Mouse (Mus musculus) neural tube, embryonic 15.5 days (tissue): ENCODE data around the gene Nuak1. TPM values are rescaled to one million over a fixed set of nuclear protein-coding genes. Genes with fewer than 3 reads are reported as not detected.

Experiments
- ATAC-seq: fragments of 200-750 bp; cut with Nextera tagmentation; 2 replicates; pipeline ENCODE4 v1.8.0; 2017; ENCODE audit warnings: mild to moderate bottlenecking, moderate TSS enrichment, moderate library complexity; ENCODE audit not compliant: low FRiP score
- H3K27ac ChIP-seq: fragments of 300-500 bp; sonication (generic); replicated peaks from 2 replicates; pipeline ENCODE4 v1.5.1; 2015; ENCODE audit warnings: mild to moderate bottlenecking, inconsistent platforms
- H3K27me3 ChIP-seq: fragments of 300-500 bp; sonication (generic); replicated peaks from 2 replicates; pipeline ENCODE4 v1.6.1; 2015; ENCODE audit warnings: inconsistent platforms
- H3K36me3 ChIP-seq: fragments of 300-500 bp; sonication (generic); 2 replicates; pipeline ENCODE4 v1.6.1; 2015; ENCODE audit warnings: inconsistent platforms
- H3K4me1 ChIP-seq: fragments of 300-500 bp; sonication (generic); 2 replicates; pipeline ENCODE4 v1.6.1; 2015; ENCODE audit warnings: inconsistent platforms
- H3K4me2 ChIP-seq: fragments of 300-500 bp; sonication (generic); 2 replicates; pipeline ENCODE4 v1.6.1; 2015; ENCODE audit warnings: inconsistent platforms, mild to moderate bottlenecking, moderate library complexity
- H3K4me3 ChIP-seq: fragments of 300-500 bp; sonication (generic); replicated peaks from 2 replicates; pipeline ENCODE4 v1.5.1; 2015; ENCODE audit warnings: mild to moderate bottlenecking, inconsistent platforms
- H3K9ac ChIP-seq: fragments of 300-500 bp; sonication (generic); replicated peaks from 2 replicates; pipeline ENCODE4 v1.6.1; 2015; ENCODE audit warnings: mild to moderate bottlenecking, inconsistent platforms
- H3K9me3 ChIP-seq: fragments of 300-500 bp; sonication (generic); replicated peaks from 2 replicates; pipeline ENCODE4 v1.6.1; 2016; ENCODE audit warnings: inconsistent platforms
- WGBS: fragments of 180-500 bp; shearing (Covaris S2); methylation state at CpG from one replicate; pipeline ENCODE4 v1.1.7; 2015; ENCODE audit warnings: mixed read lengths; 5-methylcytosine and 5-hydroxymethylcytosine counted together
- polyA plus RNA-seq: library from polyadenylated mRNA; unstranded; fragments of >200 nt; fragmentation: Nextera tagmentation; extraction: Ambion mirVana; gene quantifications from 2 replicates; pipeline ENCODE4 v1.2.1, GENCODE M21; 2015

Gene Nuak1
- polyA plus RNA-seq, 1 experiment from 2014 or later: 4.8 TPM

DNA sequence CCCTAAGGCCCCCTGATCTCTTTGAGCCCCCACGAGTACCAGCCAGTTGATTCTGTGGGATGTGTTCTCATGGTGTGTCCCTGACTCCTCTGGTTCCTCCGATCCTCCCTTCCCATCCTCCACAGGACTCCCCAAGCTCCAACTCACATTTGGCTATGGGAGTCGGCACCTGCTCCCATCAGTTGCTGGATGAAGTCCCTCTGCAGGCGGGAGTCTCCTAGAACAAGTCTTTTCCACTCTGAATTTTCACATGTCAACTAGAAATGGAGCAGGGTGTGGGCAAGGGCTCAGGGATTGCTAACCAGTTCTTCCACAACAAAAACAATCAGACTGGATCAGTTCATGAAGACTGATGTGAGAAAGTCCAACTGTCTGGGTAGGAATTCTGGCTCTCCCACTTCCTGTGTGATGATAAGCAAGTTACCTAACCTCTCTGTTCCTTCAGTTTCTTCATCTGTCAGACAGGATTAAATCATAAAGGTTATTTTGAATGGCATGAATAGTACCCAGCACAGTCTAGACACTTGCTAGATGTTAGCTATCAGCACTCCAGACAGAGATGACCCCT lies 36.7 kb upstream of the Nuak1 start:
- H3K4me2 ChIP-seq: no peak overlapping the region
- no peak overlapping the region for H3K9ac ChIP-seq
- H3K27me3 ChIP-seq: no peaks in the 10 kb centered on the region
- no peak overlapping the region for H3K27ac ChIP-seq
- H3K9me3 ChIP-seq: no peaks in the 10 kb centered on the region
- H3K4me1 ChIP-seq: peaks cover 2% of the 10 kb centered on the region; the same call in 1 of the 2 replicates
- no peak for ATAC-seq
- H3K4me3 ChIP-seq: no peak overlapping the region
- 45% methylated on average over 4 of the region's 4 CpGs for WGBS
- H3K36me3 ChIP-seq: no peaks in the 10 kb centered on the region

DNA sequence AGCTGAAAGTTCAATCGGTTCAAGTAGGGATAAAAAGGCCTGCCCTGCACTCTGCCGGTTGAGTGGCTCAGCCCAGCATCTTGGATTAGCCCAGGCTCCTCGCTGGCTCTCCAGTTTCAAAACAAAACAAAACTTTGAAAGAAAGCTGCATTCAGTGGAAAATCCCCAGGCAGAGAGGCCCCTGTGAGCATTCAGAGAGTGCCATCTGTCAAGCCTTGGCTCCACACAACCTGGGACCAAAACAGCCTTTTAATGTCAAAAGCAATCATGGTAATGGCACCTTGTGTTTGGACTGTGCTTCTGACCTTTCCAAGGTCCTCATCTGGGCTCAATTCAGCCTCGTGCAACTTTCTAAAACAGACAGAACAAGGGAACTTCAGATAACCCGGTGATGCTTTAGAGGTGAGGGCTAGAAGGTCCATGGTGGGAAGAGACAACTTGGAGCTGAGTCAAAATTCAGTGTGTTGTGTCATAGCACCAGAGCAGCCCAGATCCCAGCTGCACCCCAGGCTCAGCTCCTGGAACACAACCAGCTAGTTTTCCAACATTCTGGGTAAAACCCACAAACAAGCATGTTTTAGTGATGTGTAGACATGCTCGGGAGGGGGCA lies 27.3 kb upstream of the Nuak1 start:
- Histone ChIP-seq H3K4me1 (no peaks in the 10 kb centered on the region), H3K27me3 (no peaks in the 10 kb centered on the region), H3K4me3 (no peak overlapping the region), H3K9me3 (no peaks in the 10 kb centered on the region), H3K9ac (no peak overlapping the region), H3K4me2 (no peak overlapping the region), H3K27ac (no peak overlapping the region), H3K36me3 (no peaks in the 10 kb centered on the region)
- 47% methylated on average over 6 of the region's 6 CpGs for WGBS
- no peak for ATAC-seq

DNA sequence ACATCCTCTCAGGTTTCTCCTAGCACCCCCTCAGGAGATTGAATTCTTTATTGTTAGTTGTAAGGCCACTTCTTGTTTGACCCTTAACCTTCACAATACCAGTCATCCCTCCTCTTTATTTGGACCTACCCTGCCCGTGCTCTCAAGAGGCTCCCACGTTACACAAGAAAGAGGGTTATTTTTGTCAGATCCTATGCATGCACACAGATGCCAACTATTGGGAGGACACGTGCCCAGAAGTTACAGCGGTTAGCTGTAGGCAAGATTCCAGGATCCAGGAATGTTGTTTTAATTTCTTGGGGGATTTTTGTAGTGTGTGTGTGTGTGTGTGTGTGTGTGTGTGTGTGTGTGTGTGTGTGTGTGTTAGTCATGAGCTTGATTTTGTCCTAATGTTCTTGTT lies 25.1 kb upstream of the Nuak1 start:
- no peak overlapping the region for H3K4me2 ChIP-seq
- H3K4me3 ChIP-seq: no peak overlapping the region
- no peak for ATAC-seq
- no peaks in the 10 kb centered on the region for H3K36me3 ChIP-seq
- H3K27ac ChIP-seq: no peak overlapping the region
- no peak overlapping the region for H3K9ac ChIP-seq
- no peaks in the 10 kb centered on the region for H3K27me3 ChIP-seq
- H3K9me3 ChIP-seq: no peaks in the 10 kb centered on the region
- no peaks in the 10 kb centered on the region for H3K4me1 ChIP-seq
- WGBS: 66% methylated on average over 4 of the region's 4 CpGs

DNA sequence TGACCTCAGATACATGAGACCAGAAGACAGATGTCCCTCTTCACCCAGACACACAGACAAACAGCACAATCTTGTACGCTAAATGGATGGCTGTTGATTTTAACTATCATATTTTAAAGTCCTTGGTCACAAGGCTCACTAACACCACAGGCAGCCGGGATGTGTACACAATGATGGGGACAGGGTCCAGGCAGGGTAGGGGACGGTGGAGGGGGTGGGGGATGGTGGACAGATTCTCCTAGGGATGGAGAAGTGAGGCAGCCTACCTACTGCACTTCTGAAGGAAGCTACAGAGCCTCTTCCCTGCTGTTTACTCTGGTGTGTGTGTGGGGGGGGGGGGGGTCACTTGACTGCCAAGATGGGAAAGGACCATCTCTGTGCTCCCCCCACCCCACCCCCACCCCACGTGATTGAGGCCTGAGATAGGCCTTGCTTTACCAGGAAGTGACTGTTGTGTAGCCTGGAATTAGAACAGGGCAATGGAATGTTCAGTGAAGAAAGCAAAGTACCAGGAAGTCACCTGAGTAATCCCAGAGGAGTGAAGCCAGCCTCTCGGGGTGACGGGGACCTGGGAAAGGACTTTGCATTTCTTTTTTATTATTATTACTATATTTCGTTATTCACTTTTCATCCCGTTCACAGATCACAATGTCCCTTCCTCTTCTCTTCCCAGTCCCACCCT lies 20.2 kb upstream of the Nuak1 start:
- Histone ChIP-seq H3K4me2 (no peak overlapping the region), H3K27me3 (no peaks in the 10 kb centered on the region), H3K4me1 (no peaks in the 10 kb centered on the region), H3K27ac (no peak overlapping the region), H3K9ac (no peak overlapping the region), H3K9me3 (no peaks in the 10 kb centered on the region), H3K36me3 (no peaks in the 10 kb centered on the region), H3K4me3 (no peak overlapping the region)
- no peak for ATAC-seq
- 82% methylated on average over 8 of the region's 8 CpGs for WGBS

DNA sequence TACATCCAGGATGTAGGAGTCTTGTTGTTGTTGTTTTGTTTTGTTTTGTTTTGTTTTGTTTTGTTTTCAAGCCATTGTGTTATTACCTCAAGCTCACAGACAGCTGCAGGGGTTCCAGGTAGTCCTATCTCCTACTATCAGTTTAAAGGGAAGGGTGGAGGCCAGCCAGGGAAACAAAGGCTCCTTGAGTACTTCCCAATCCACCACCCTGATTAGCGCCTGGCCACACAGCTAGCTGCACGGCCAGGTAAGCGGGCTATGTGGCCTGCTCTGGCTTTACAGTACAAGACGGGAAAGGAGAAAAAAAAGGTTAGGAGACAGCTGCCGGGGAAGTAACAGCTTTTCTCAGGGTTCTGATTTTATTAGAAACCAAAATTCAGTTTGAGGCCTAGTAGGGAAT lies 17.7 kb upstream of the Nuak1 start:
- Histone ChIP-seq H3K9ac (no peak overlapping the region), H3K36me3 (no peaks in the 10 kb centered on the region), H3K4me3 (no peak overlapping the region), H3K4me2 (no peak overlapping the region), H3K9me3 (no peaks in the 10 kb centered on the region), H3K27me3 (no peaks in the 10 kb centered on the region), H3K27ac (no peak overlapping the region), H3K4me1 (no peaks in the 10 kb centered on the region)
- no peak for ATAC-seq
- WGBS: 91% methylated on average over 5 of the region's 5 CpGs

DNA sequence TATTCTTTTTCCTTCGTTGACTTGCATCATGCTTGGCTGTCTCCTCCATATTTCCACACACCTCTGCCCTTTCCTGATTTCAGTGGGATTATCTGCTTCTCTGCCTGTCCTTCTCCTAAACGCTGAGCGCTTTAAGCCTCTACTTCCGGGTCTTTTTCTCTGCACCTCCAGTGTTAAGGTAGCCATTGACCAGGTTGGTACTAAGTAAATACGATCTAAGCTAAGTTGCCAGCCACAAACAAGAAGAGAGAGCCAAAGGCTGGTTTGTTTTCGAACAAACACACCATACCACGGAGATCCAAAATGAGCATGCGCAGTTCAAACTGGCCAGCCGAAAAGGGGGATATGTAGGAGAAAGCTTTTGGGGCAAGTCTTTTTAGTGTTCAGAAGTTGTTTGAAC lies 17.1 kb upstream of the Nuak1 start:
- WGBS: 93% methylated on average over 9 of the region's 9 CpGs
- no peaks in the 10 kb centered on the region for H3K4me1 ChIP-seq
- no peaks in the 10 kb centered on the region for H3K36me3 ChIP-seq
- H3K9ac ChIP-seq: no peak overlapping the region
- H3K9me3 ChIP-seq: no peaks in the 10 kb centered on the region
- H3K27ac ChIP-seq: no peak overlapping the region
- no peaks in the 10 kb centered on the region for H3K27me3 ChIP-seq
- no peak overlapping the region for H3K4me3 ChIP-seq
- H3K4me2 ChIP-seq: no peak overlapping the region
- ATAC-seq: no peak

DNA sequence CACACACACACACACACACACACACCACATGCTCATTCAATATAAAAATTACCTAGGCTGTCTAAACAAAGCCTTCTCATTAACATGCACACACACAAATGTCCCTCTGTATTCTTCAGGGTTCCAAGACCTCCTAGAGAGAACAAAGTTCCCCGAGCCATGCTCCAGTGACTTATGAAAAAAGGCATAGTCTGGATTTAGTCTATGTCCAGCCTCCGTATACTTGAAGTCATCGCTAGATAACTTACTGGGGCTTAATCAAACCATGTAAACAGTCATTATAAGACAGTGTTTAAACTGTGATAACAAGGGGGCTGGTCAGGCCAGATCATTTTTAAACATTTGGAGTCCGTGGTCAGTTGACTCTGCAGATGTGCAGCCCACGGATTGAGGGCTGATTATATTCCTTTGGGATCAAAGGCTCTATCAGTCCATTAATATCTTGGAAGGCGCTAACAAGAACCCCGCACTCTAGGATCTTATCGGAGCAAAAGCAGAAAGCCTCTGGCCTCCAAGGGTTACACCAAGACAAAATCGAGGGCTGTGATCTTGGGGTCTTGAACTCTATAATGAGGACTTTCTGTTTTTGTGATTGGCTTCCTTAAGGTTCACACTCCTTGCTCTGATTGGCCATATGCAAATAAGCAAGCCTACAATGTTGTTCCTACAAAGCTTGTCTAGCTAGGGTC lies 16.4 kb upstream of the Nuak1 start:
- 70% methylated on average over 9 of the region's 9 CpGs for WGBS
- Histone ChIP-seq H3K4me1 (no peaks in the 10 kb centered on the region), H3K27ac (no peak overlapping the region), H3K27me3 (no peaks in the 10 kb centered on the region), H3K4me3 (no peak overlapping the region), H3K36me3 (no peaks in the 10 kb centered on the region), H3K9me3 (no peaks in the 10 kb centered on the region), H3K9ac (no peak overlapping the region), H3K4me2 (no peak overlapping the region)
- no peak for ATAC-seq

DNA sequence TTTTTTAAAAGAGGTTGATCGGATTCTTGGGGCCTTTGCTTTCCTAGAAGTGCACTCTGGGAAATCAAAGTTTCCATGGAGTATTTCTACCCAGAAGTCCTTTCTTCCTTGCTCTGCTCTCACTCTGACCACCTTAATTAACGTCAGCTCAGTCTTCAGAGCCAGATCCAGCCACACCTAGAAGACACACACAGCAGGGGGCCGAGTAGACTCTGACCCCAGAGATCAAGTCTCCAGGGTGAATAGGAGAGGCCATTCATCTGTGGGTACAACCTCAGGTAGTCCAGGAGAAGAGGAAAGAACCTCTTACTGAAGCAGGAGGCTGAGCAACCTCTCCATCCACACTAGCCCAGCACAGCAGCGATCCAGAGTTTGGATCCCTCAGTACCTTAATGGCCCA lies 11.5 kb upstream of the Nuak1 start:
- H3K4me1 ChIP-seq: peaks cover 4% of the 10 kb centered on the region
- H3K9ac ChIP-seq: no peak overlapping the region
- no peaks in the 10 kb centered on the region for H3K9me3 ChIP-seq
- no peaks in the 10 kb centered on the region for H3K36me3 ChIP-seq
- 67% methylated on average over 4 of the region's 4 CpGs for WGBS
- no peak overlapping the region for H3K4me2 ChIP-seq
- no peak overlapping the region for H3K27ac ChIP-seq
- no peaks in the 10 kb centered on the region for H3K27me3 ChIP-seq
- no peak for ATAC-seq
- H3K4me3 ChIP-seq: no peak overlapping the region

DNA sequence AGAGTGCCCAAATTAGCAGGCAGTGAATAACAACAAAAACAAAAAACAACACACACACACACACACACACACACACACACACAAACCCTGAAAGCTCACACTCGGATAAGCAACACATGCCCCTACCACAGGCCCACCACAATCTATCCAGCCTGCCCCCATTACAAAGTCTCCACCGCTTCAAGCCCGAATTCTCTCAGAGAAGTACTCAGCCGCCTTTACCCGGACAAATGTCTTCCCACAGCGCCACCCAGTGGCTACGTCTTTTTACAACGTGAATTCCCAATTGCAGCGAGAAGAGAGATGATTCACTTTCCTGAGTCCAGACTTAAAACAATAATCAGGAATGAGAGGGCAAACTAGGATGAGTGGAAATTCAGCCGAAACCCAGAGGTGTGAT lies 10.3 kb upstream of the Nuak1 start:
- WGBS: 6% methylated on average over 10 of the region's 10 CpGs
- peak; percentile 59 for ATAC-seq

DNA sequence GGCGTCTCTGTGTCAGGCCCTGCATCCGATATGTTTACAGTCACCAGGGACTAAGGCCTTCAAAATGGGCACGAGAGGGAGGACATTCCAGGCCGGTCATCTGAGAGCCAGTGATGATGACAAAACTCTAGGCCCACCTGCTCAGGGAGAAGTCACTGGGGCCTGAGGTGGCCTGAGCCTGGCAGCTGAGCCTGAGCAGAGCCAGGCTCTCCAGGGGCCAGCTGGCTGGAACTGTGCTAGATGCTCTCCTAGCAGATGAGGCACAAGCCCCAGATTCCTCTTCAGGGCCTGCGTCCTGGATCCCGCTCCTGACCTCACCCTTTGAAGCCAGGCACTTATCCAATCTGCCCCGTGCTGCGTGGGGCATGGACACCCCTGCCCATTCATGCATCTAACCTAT lies 9.3 kb upstream of the Nuak1 start:
- Histone ChIP-seq H3K36me3 (no peaks in the 10 kb centered on the region), H3K27ac (no peak overlapping the region), H3K4me1 (peaks cover 4% of the 10 kb centered on the region), H3K27me3 (no peaks in the 10 kb centered on the region), H3K4me2 (no peak overlapping the region), H3K4me3 (no peak overlapping the region), H3K9me3 (no peaks in the 10 kb centered on the region), H3K9ac (0 out of 2 replicates have a peak overlapping the region, but pooled peaks have one; percentile 7)
- no peak for ATAC-seq
- 86% methylated on average over 8 of the region's 8 CpGs for WGBS

More for the DNA sequence above, 10.3 kb upstream of the Nuak1 start:
- H3K36me3 ChIP-seq: no peaks in the 10 kb centered on the region
- H3K9ac ChIP-seq: no peak overlapping the region
- H3K27ac ChIP-seq: no peak overlapping the region
- H3K4me1 ChIP-seq: peaks cover 4% of the 10 kb centered on the region
- no peak overlapping the region for H3K4me2 ChIP-seq
- no peak overlapping the region for H3K4me3 ChIP-seq
- no peaks in the 10 kb centered on the region for H3K9me3 ChIP-seq
- no peaks in the 10 kb centered on the region for H3K27me3 ChIP-seq

DNA sequence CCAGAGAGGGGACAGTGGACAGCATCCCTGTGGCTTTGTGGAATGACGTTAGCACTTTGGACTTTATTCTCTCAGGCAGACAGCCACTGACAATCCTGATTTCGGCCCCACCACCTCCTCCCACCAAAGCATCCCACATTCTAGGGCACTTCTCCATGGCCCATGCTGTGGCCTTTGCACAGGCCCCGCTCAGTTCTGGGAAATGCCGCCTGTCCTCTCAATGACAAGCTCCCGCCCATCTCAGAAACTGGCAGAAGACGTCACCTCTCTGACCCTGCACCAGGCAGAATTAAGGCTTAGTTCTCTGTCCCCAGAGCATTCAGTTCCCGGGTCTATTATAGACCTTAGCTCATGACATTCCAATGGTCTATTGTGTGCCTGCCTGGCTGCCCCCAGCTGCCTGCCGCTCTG lies 7.0 kb upstream of the Nuak1 start:
- no peaks in the 10 kb centered on the region for H3K27me3 ChIP-seq
- H3K36me3 ChIP-seq: no peaks in the 10 kb centered on the region
- H3K27ac ChIP-seq: no peak overlapping the region
- H3K4me2 ChIP-seq: no peak overlapping the region
- H3K9me3 ChIP-seq: no peaks in the 10 kb centered on the region
- H3K4me3 ChIP-seq: no peak overlapping the region
- no peak overlapping the region for H3K9ac ChIP-seq
- 17% methylated on average over 8 of the region's 8 CpGs for WGBS
- H3K4me1 ChIP-seq: peaks cover 14% of the 10 kb centered on the region
- ATAC-seq: no peak

DNA sequence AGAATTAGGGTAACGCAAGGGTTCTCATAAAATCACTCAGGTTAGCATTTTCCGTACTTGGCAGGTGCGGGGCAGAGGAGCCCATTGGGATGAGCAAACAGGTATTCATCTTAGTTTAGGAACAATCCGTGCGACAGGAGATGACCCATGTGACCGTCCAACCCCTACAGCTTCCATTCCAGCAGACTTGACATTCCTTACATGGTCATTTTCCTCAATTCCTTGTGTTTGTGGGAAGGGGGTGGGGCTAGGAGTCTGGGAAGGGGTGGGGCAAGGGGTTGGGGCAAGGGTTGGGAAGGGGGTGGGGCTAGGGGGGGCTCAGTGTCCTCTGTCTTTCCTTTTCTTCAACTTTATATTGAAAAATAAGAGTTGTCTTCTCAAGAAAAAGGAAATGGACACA lies 6.3 kb upstream of the Nuak1 start:
- Histone ChIP-seq H3K27ac (no peak overlapping the region), H3K4me2 (no peak overlapping the region), H3K4me1 (peaks cover 22% of the 10 kb centered on the region), H3K9me3 (no peaks in the 10 kb centered on the region), H3K36me3 (no peaks in the 10 kb centered on the region), H3K9ac (no peak overlapping the region), H3K27me3 (no peaks in the 10 kb centered on the region), H3K4me3 (no peak overlapping the region)
- ATAC-seq: no peak
- WGBS: 66% methylated on average over 6 of the region's 6 CpGs
